Mouse (Mus musculus) monocyte, adult 5-6 weeks (primary cell): Measurements from ENCODE around the gene Mlec. TPM values are rescaled to one million over a fixed set of nuclear protein-coding genes. Genes with fewer than 3 reads are reported as not detected.
"Not testable (repeated sequence)": the region's sequence is repeated elsewhere in the genome, so short reads cannot be mapped to it uniquely, and the experiment has no call there.

Experiments used
- ATAC-seq: fragments of 153-309, 156-312 bp; replicated peaks from 2 replicates; pipeline ENCODE4 v1.8.0; 2017; ENCODE audit warnings: mild to moderate bottlenecking; ENCODE audit not compliant: low TSS enrichment, insufficient number of reproducible peaks, severe bottlenecking, poor library complexity, low FRiP score
- total RNA-seq: library from RNA; stranded (forward); fragments of 200-1000, 200-491, 200-594 nt; gene quantifications from 3 replicates; pipeline ENCODE4 v1.2.3, GENCODE M21; 2017

The Mlec gene
- total RNA-seq, 1 experiment from 2014 or later = 59.6 TPM

GRCm38 (mm10) chr5:115156401-115156800 is 1.6 kb downstream of the Mlec start:
- ATAC-seq = no peak

DNA sequence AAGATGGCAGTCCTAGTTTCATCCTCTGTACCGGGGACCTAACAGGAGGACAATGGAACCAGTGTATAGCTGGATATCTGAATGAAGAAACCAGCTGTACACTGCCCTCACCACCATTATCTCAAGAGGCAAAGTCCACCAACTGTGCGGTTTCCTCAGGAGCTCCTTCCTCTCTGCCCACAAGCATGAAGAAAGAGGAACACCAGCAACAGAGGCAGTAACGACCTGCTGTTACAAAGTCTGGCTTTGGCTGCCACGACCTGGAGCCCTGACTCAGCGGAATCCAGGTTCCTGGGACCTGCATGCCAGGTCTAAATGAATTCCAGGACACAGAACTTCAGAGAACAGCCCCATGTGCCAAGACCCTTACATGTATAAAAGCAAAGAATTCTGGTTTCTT is 2.1 kb downstream of the Mlec start:
- ATAC-seq = peak; percentile 64

DNA sequence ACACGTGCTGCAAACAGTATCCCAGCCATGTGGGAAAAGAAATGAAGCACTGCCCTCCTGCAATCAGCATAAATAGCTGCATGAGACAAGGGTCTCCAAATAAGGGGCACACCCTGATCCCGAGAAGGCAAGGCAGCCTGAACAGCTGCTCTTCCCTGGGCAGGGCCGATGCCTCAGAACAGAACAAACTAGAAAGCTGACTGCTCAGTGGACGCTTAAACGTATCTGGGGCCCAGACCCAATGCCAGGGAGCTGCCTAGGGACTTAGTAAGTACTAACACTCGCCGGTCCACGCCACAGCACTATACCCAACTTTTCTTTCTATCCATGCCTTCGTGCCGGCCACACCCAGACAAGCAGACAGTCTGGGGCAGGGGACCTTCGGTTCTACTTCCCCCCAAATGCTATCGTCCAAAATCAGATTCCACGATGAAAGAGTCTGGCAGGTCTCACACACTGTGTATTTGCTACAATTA is 2.8 kb downstream of the Mlec start:
- no peak for ATAC-seq

GRCm38 (mm10) chr5:115152132-115152956 is 5.6 kb downstream of the Mlec start:
- no peak for ATAC-seq

DNA sequence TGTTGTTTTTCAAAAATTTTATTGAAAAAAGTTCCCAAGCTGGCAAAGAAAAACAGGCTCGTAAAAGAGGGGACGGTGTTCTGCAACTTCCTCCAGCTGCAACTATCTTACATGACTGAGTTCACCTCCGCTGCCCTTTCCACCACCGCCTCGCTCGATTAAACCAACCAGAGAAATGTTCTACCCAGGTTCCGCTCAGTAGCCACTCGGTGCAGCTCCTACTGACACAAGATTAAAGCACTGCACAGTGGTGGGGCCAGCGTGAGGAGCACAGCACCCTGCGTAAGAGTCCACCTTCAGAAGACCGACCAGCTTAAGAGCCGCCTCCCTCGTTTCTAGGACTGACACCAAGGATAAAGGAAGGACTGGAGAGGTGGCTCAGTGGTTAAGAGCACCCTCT is 6.5 kb downstream of the Mlec start:
- ATAC-seq = no peak

- ATAC-seq = no peak
Measured at GRCm38 (mm10) chr5:115150991-115151390, 7.0 kb downstream of the Mlec start.

- no peak for ATAC-seq
Measured at GRCm38 (mm10) chr5:115149675-115150459, 8.1 kb downstream of the Mlec start.

GRCm38 (mm10) chr5:115148872-115149271 is 9.1 kb downstream of the Mlec start:
- ATAC-seq = not testable (repeated sequence)

DNA sequence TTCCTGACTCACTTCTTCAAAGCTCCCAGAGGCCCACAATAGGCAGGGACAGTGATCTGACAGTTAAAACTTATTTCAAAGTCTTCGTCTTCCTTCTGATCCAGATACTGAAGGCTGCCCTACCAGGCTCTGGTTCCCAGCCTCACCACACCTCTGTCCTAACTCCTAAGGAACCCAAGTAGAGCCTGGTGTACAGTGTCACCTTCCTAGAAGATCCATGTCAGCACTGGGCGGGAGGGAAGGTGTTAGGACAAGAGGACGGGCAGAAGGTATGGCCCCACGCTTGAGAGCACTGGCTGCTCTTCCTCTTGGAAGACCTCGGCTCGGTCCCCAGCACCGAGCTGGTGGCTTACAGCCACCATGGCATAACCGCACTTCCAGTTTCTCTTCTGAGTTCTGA is 9.6 kb downstream of the Mlec start:
- ATAC-seq = no peak

- no peak for ATAC-seq
Measured at GRCm38 (mm10) chr5:115147388-115147787, 10.6 kb downstream of the Mlec start.

DNA sequence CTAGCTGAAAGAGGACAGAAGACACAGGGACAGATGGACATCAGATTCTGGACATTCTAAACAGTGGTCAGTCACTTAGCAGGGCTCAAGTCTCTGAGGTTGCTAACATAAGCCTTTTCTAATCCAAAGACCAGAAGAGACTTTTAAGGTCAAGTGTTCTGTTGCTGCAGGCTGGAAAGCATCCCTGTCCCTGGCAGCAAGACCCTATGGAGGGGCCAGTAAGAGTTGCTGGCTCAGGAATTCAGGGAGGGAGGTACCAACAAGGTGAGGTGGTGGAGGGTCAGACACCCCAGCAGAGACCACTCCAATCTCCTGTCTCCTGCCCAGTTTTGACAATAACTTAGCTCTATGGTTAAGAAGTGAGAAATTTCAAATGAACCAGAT is 11.2 kb downstream of the Mlec start:
- ATAC-seq = no peak

- ATAC-seq = no peak
Measured at GRCm38 (mm10) chr5:115145976-115146746, 11.8 kb downstream of the Mlec start.

GRCm38 (mm10) chr5:115145253-115145968 is 12.6 kb downstream of the Mlec start:
- no peak for ATAC-seq

- ATAC-seq = no peak
Measured at GRCm38 (mm10) chr5:115144471-115144870, 13.5 kb downstream of the Mlec start.

DNA sequence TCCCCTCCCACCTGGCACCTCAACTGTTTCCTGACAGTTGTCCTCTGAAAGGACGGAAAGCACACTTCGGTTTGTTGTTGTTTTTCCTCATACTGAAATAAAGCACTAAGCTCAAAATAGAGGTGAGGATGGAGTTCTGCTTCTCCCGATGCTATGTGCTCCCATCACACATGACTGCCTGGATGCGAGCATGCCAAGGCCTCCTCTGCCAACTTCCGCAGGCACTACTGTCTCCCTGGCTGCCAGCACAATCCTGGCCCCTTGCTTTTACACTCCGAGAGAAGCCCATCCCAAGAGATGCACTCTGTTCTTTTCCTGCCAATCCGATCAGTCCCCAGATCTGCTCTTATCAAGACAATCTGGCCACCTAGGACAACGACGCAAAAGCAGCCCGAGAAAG is 14.4 kb downstream of the Mlec start:
- ATAC-seq = no peak

- no peak for ATAC-seq
Measured at GRCm38 (mm10) chr5:115142166-115142697, 15.7 kb downstream of the Mlec start.

DNA sequence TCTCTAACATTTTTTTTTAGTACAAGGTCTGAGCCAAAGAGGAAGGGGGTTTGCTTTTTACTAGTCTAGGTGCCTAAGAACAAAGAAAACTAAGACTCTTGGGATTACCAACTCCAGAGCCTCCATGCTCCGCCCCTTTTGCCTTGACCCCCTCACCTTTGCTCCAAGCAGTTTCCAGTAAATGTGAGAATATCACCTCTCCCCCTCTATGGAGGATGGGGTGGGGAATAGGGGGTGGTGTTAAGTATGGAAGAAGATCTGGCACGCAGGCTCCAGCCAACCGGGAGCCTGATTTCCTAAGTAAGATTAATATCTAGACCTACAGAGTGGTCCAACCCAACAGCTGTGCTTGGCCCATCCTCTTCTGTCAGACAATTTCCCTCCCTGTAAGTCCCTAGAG is 17.3 kb downstream of the Mlec start:
- no peak for ATAC-seq

- ATAC-seq = no peak
Measured at GRCm38 (mm10) chr5:115139124-115139523, 18.9 kb downstream of the Mlec start.
